Mouse (Mus musculus): ENCODE data around the gene Rgcc. TPM values are rescaled to one million over a fixed set of nuclear protein-coding genes. Genes with fewer than 3 reads are reported as not detected.

Rgcc gene
- total RNA-seq, 2 experiments from 2014 or later, result 41.4 to 42.2 TPM

- DNase-seq (ENCODE audit: low spot score in 2 of 2), result peak in 1 of 2 experiments; percentile 56
Measured at GRCm38 (mm10) chr14:79300641-79301350, 649 bp downstream of the Rgcc start.

- no peak for DNase-seq (ENCODE audit: low spot score in 2 of 2)
Measured at GRCm38 (mm10) chr14:79299796-79300195, 1.6 kb downstream of the Rgcc start.

- DNase-seq (ENCODE audit: low spot score in 2 of 2), result no peak
Measured at GRCm38 (mm10) chr14:79299230-79299629, 2.2 kb downstream of the Rgcc start.

GRCm38 (mm10) chr14:79298314-79298992 is 3.0 kb downstream of the Rgcc start:
- DNase-seq (ENCODE audit: low spot score in 2 of 2), result no peak

GRCm38 (mm10) chr14:79296836-79297235 is 4.6 kb downstream of the Rgcc start:
- no peak for DNase-seq (ENCODE audit: low spot score in 2 of 2)

GRCm38 (mm10) chr14:79296201-79296600 is 5.2 kb downstream of the Rgcc start:
- no peak for DNase-seq (ENCODE audit: low spot score in 2 of 2)

- no peak for DNase-seq (ENCODE audit: low spot score in 2 of 2)
Measured at GRCm38 (mm10) chr14:79295579-79295978, 5.9 kb downstream of the Rgcc start.

- DNase-seq (ENCODE audit: low spot score in 2 of 2), result no peak
Measured at GRCm38 (mm10) chr14:79294950-79295349, 6.5 kb downstream of the Rgcc start.

GRCm38 (mm10) chr14:79294051-79294814 is 7.2 kb downstream of the Rgcc start:
- no peak for DNase-seq (ENCODE audit: low spot score in 2 of 2)

GRCm38 (mm10) chr14:79293119-79293780 is 8.2 kb downstream of the Rgcc start:
- DNase-seq (ENCODE audit: low spot score in 2 of 2), result no peak

- DNase-seq (ENCODE audit: low spot score in 2 of 2), result no peak
Measured at GRCm38 (mm10) chr14:79291629-79292028, 9.8 kb downstream of the Rgcc start.

GRCm38 (mm10) chr14:79290683-79291425 is 10.6 kb downstream of the Rgcc start:
- no peak for DNase-seq (ENCODE audit: low spot score in 2 of 2)

GRCm38 (mm10) chr14:79289909-79290308 is 11.5 kb downstream of the Rgcc start:
- no peak for DNase-seq (ENCODE audit: low spot score in 2 of 2)

GRCm38 (mm10) chr14:79288280-79288679 is 13.2 kb downstream of the Rgcc start:
- DNase-seq (ENCODE audit: low spot score in 2 of 2), result no peak

- DNase-seq (ENCODE audit: low spot score in 2 of 2), result no peak
Measured at GRCm38 (mm10) chr14:79287251-79287863, 14.1 kb downstream of the Rgcc start.

- no peak for DNase-seq (ENCODE audit: low spot score in 2 of 2)
Measured at GRCm38 (mm10) chr14:79285549-79285948, 15.9 kb downstream of the Rgcc start.

GRCm38 (mm10) chr14:79284616-79285015 is 16.8 kb downstream of the Rgcc start:
- no peak for DNase-seq (ENCODE audit: low spot score in 2 of 2)

- DNase-seq (ENCODE audit: low spot score in 2 of 2), result peak; percentile 17 to 49
Measured at GRCm38 (mm10) chr14:79283952-79284351, 17.5 kb downstream of the Rgcc start.

- DNase-seq (ENCODE audit: low spot score in 2 of 2), result no peak
Measured at GRCm38 (mm10) chr14:79281894-79282553, 19.4 kb downstream of the Rgcc start.

- DNase-seq (ENCODE audit: low spot score in 2 of 2), result no peak
Measured at GRCm38 (mm10) chr14:79280456-79280855, 21.0 kb downstream of the Rgcc start.
